Mouse (Mus musculus) embryonic fibroblast, embryonic 13.5 days (primary cell): ENCODE results near the gene Gpsm3. TPM values are rescaled to one million over a fixed set of nuclear protein-coding genes. Genes with fewer than 3 reads are reported as not detected.

Experiments
- H3K27ac ChIP-seq: 2 replicates; pipeline ENCODE4 v1.5.1; 2012; ENCODE audit warnings: low read length, control low read depth, inconsistent platforms; ENCODE audit not compliant: insufficient read depth
- H3K4me1 ChIP-seq: 2 replicates; pipeline ENCODE4 v1.6.1; 2011; ENCODE audit warnings: low read length; ENCODE audit not compliant: control insufficient read depth, insufficient read depth
- H3K4me3 ChIP-seq: 2 replicates; pipeline ENCODE4 v1.5.1; 2011; ENCODE audit warnings: mild to moderate bottlenecking, control low read depth, low read length; ENCODE audit not compliant: insufficient read depth
- CTCF ChIP-seq: IDR thresholded peaks from 2 replicates; pipeline ENCODE4 v1.5.1; 2011; ENCODE audit warnings: mild to moderate bottlenecking, control low read depth, low read length, moderate library complexity, borderline replicate concordance; ENCODE audit not compliant: insufficient read depth
- POLR2A ChIP-seq: IDR thresholded peaks from 2 replicates; pipeline ENCODE4 v1.6.1; 2011; ENCODE audit warnings: low read depth, mild to moderate bottlenecking, control low read depth, low read length, moderate library complexity
- polyA plus RNA-seq: library from polyadenylated mRNA; stranded (reverse); fragments of >200 nt; gene quantifications from 2 replicates; pipeline ENCODE4 v1.2.4, GENCODE M21; 2011; ENCODE audit warnings: low read depth; ENCODE audit not compliant: missing spikeins, insufficient read length

Gene Gpsm3
- polyA plus RNA-seq, 1 experiment: 1.0 TPM

- TF ChIP-seq CTCF (no peak), POLR2A (peak; percentile 83)
- Histone ChIP-seq H3K4me3 (peak overlapping the region; percentile 93), H3K4me1 (peaks cover 9% of the 10 kb centered on the region; the same call in 1 of the 2 replicates), H3K27ac (peak overlapping the region; percentile 77)
Observed at GRCm38 (mm10) chr17:34627093-34627942, 37.7 kb downstream of the Gpsm3 start.

GRCm38 (mm10) chr17:34627943-34628643 lies 38.5 kb downstream of the Gpsm3 start, which contains the start of gene Ppt2:
Ppt2 (minus strand) TSS chr17:34628510.
- TF ChIP-seq POLR2A (no peak; the same call in 1 of the 2 replicates), CTCF (no peak)
- H3K4me1 ChIP-seq: peaks cover 9% of the 10 kb centered on the region; the same call in 1 of the 2 replicates
- H3K27ac ChIP-seq: peak within 1 kb of the TSS; percentile 77
- peak within 1 kb of the TSS; percentile 45 for H3K4me3 ChIP-seq

- peak overlapping the region; percentile 45; the same call in 1 of the 2 replicates for H3K4me3 ChIP-seq
- no peak overlapping the region for H3K27ac ChIP-seq
- 0 out of 2 replicates have a peak, but pooled peaks have one; percentile 12 for TF ChIP-seq POLR2A
- TF ChIP-seq CTCF: no peak
- H3K4me1 ChIP-seq: peaks cover 9% of the 10 kb centered on the region; the same call in 1 of the 2 replicates
Observed at GRCm38 (mm10) chr17:34628644-34628967, 39.0 kb downstream of the Gpsm3 start.

GRCm38 (mm10) chr17:34629221-34629751 lies 39.7 kb downstream of the Gpsm3 start, which contains the start of gene Prrt1:
Prrt1 (plus strand) TSS chr17:34629533.
- no peak for TF ChIP-seq POLR2A
- Histone ChIP-seq H3K4me3 (peak within 1 kb of the TSS; percentile 45; the same call in 1 of the 2 replicates), H3K27ac (no peak within 1 kb of the TSS), H3K4me1 (peaks cover 9% of the 10 kb centered on the region; the same call in 1 of the 2 replicates)

GRCm38 (mm10) chr17:34629796-34630603 lies 40.4 kb downstream of the Gpsm3 start:
- no peak for TF ChIP-seq POLR2A
- no peak for TF ChIP-seq CTCF
- peaks cover 9% of the 10 kb centered on the region; the same call in 1 of the 2 replicates for H3K4me1 ChIP-seq
- H3K27ac ChIP-seq: no peak overlapping the region
- no peak overlapping the region for H3K4me3 ChIP-seq

- no peak for TF ChIP-seq POLR2A
- no peak for TF ChIP-seq CTCF
- Histone ChIP-seq H3K4me1 (peaks cover 9% of the 10 kb centered on the region; the same call in 1 of the 2 replicates), H3K4me3 (no peak overlapping the region), H3K27ac (no peak overlapping the region)
Observed at GRCm38 (mm10) chr17:34630761-34631301, 41.2 kb downstream of the Gpsm3 start.

- no peak overlapping the region for H3K4me3 ChIP-seq
- no peak for TF ChIP-seq POLR2A
- no peak for TF ChIP-seq CTCF
- no peak overlapping the region for H3K27ac ChIP-seq
- H3K4me1 ChIP-seq: peaks cover 4% of the 10 kb centered on the region; the same call in 1 of the 2 replicates
Observed at GRCm38 (mm10) chr17:34631647-34632046, 42.0 kb downstream of the Gpsm3 start.

- TF ChIP-seq POLR2A (peak; percentile 53; the same call in 1 of the 2 replicates), CTCF (no peak)
- peak overlapping the region; percentile 14; the same call in 1 of the 2 replicates for H3K4me3 ChIP-seq
- H3K4me1 ChIP-seq: peaks cover 4% of the 10 kb centered on the region; the same call in 1 of the 2 replicates
- H3K27ac ChIP-seq: no peak overlapping the region
Observed at GRCm38 (mm10) chr17:34632261-34632691, 42.7 kb downstream of the Gpsm3 start.
